Mouse (Mus musculus) spleen, adult 10 weeks (tissue): Measurements from ENCODE around the gene Crybg2. TPM values are rescaled to one million over a fixed set of nuclear protein-coding genes. Genes with fewer than 3 reads are reported as not detected.

ENCODE experiments used
- polyA plus RNA-seq: library from polyadenylated mRNA; stranded (reverse); fragments of 350-450 nt; fragmentation: Illumina TruSeq; extraction: RNeasy Lipid Tissue Mini Kit (QIAGEN cat#74804); gene quantifications from one replicate; pipeline ENCODE4 v1.2.3, GENCODE M21; 2015; ENCODE audit warnings: low replicate concordance; ENCODE audit not compliant: insufficient read depth

Gene Crybg2
- 3.5 TPM for polyA plus RNA-seq

DNA sequence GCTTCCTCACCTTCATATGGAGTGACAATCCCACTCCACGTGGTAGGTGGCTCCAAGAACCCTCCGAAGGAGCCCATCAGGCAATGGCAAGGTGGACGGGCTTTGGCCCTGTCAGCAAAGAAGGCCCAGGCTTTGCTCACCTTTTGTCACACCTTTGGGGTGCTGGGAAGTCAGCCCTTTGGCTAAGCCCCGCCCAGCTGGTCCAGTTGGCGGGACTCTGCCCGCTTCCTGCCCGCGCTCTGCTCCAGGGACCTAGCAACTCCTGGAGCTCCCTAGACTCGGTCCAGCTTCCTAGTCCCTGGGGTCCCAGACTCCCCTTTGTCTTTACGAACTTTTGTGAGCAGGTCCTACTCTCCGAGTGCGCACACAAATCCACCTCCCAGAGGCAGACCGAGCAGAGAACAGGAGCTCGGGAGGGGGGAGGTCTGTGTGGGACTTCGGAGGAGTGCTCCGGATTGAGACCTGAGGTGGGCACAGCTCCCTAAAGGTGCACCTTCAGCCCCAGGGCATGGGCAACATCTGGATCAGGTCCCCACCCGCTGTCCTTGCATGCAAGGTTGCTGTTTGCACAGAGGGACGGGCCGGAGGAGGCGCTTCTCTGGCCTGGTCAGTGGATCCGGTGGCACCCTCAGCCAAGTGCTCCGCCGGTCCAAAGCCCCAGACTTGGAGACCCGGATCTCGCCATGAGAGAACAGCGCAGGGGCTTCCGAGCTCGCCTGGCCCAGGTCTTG lies at the start of gene Crybg2:
Crybg2 (plus strand) TSS at position 681 of the 731 bp plus-strand sequence.

DNA sequence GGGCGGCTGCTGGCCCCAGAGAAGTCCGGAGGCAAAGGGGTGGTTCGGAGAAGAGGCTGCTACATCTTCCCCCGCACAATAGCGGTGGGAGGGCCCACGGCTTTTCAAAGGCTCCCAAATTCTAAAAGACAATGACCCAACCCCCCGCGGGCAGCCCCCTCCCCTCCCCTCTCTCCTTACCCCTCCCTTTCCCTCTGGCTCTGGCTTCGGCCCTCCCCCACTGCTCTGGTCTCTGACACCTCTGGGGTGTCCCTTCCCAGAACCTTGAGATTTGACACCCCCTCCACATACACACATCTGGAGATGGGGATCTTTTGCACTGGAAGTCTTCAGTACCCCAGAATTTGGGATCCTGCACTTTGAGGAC lies 41.9 kb upstream of the Crybg2 start, which contains the start of gene Lin28a:
Lin28a (minus strand) TSS at position 63 of the 367 bp plus-strand sequence.

DNA sequence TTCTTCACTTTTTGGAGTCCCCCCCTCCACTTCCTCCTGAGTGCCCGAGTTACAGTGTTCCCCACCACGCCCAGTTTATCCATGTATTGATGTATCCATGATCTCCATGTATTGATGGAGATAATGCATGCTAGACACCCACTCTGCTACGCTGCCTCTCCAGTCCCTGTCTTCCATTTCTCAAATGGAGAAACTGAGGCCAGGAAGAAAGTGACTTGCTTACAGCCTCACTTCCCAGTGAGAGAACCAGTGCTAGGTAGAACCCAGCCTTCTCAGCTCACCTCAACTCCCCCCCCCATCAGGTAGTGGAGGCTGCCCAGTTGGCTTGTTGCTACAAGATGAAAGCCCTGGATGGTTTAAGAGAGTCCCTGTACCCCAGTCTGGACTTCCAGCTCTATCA lies 7.1 kb upstream of the Crybg2 start, which contains the start of gene Zfp683:
Zfp683 (plus strand) TSS at position 301 of the 400 bp plus-strand sequence.

DNA sequence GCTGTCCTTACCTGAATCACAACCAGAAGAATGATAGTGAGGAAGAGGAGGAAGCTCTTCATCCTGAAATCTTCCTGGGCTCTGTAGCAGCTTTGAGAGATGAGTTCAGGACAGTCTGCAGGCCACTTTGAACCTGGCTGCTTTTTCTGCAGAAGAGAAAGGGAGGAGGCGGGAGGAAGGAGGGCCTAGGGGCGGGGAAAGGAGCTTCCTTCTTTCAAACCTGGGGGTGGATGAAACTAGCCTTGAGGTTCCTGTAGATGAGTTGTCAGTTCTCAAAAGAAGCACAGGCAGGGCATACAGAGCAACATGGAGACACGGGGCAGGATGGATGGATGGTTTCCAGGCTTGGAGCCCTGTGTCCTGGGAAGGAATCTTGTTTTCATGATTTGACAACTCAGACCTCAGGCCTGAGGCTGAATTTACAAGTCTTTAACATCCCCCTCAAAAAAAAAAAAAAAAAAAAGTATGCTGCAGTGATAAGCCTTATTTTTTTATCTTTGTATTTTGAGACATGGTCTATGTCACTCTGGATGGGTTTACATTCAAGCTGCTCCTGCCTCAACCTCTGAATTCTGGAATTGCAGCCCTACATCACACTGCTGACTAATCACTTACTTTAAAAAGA lies 34.4 kb downstream of the Crybg2 start, which contains the start of gene Cd52:
Cd52 (minus strand) TSS at position 160 of the 625 bp plus-strand sequence.

DNA sequence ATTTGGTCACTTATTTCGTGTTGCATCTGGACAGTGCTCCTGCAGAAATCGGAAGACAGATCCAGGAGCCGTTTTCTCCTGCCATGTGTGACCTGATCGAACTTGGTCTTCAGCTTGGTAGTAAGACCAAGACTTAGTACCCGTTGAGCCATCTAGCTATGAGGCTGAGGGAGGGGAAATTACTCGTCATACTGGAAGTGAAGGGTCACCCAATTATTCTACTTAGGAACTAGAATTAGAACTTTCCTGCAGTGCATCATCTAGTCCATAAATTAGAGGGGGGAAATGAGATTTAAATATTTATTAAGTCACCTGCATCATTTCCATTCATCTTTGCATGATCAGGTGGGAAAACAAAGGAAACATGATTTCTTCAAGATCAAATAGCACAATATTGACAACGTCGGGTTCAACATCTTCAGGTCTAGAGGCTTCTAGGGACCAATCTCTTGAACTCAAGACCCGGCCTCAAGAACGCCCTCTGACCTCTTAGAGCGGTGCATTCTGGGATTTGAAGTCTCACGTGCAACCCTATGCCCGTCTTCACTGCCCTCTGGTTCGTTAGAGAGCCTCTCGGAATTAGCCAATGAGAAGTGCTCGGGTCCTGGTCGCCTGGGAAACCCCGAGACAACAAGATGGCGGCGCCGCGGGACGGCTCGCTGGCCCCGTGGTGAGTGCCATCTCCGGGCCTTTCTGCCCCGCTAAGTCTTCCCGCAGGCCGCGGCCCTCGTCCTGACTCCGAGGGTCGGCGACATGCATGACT lies 41.5 kb downstream of the Crybg2 start, which contains the start of gene Ubxn11:
Ubxn11 (plus strand) TSS at position 592 of the 763 bp plus-strand sequence.

DNA sequence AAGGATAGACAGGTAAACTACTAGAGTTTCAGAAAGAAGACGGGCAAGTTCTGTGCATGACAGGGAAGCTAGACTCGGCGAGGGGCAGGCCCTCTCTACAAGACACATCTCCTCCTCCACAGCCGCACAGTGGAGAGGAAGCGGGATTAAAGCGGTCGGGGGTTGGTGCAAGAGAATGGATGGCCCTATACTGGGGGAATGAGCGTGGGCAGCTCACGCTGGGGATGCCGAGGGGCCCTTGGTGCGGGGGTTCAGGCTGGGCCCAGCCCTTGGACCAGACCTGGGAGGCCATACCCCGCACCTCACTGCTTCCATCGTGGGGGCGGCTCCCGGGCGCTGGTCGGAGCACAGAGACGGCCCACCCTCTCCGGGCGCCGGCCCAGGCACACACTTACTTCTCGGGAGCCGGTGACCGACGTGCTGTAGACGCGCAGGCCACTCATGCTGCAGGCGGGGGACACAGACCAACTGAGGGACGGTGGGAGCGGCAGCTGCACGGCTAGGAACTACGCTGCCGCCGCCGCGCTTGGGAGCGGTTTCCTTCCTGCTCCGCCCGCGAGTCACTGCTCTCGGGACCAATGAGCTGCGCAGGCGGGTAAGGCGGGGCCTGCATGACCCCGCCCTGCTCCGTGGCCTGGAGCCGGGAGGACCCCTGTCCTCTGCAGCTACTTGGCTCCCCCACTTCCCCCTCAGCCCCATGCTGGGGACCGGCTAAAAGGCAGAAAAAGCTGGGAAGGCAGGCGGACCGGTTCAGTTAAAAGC lies 67.8 kb downstream of the Crybg2 start, which contains the start of gene Sh3bgrl3:
Sh3bgrl3 (minus strand) TSS at position 569 of the 762 bp plus-strand sequence.

Other genes starting within 250 kb of the Crybg2 start
- 51.2 TPM for gene Rps6ka1, start 173.0 kb upstream of the Crybg2 start, polyA plus RNA-seq
- 366 TPM for gene Hmgn2, start 92.2 kb upstream of the Crybg2 start, polyA plus RNA-seq
- gene Dhdds, start 59.9 kb upstream of the Crybg2 start, polyA plus RNA-seq, result 21.6 TPM
- gene Lin28a, start 42.0 kb upstream of the Crybg2 start, polyA plus RNA-seq, result 0.08 TPM
- gene Zfp683, start 7.0 kb upstream of the Crybg2 start, polyA plus RNA-seq, result 0.95 TPM
- gene Cd52, start 34.3 kb downstream of the Crybg2 start, polyA plus RNA-seq, result 2,441 TPM
- 10.4 TPM for gene Ubxn11, start 41.8 kb downstream of the Crybg2 start, polyA plus RNA-seq
- 432 TPM for gene Sh3bgrl3, start 68.0 kb downstream of the Crybg2 start, polyA plus RNA-seq
- 23.9 TPM for gene Cep85, start 126.3 kb downstream of the Crybg2 start, polyA plus RNA-seq
- gene Gm7534, start 142.2 kb downstream of the Crybg2 start, polyA plus RNA-seq, result not detected
- not detected for gene Catsper4, start 166.6 kb downstream of the Crybg2 start, polyA plus RNA-seq
- not detected for gene Cnksr1, start 177.6 kb downstream of the Crybg2 start, polyA plus RNA-seq
- not detected for gene E130218I03Rik, start 182.8 kb downstream of the Crybg2 start, polyA plus RNA-seq
- gene Zfp593, start 184.8 kb downstream of the Crybg2 start, polyA plus RNA-seq, result 4.3 TPM
- not detected for gene Gm30191, start 186.1 kb downstream of the Crybg2 start, polyA plus RNA-seq
- gene Grrp1, start 193.3 kb downstream of the Crybg2 start, polyA plus RNA-seq, result 0.26 TPM
- 22.6 TPM for gene Pdik1l, start 227.1 kb downstream of the Crybg2 start, polyA plus RNA-seq